Mouse (Mus musculus): Measurements from ENCODE around the gene Trim63.

DNA sequence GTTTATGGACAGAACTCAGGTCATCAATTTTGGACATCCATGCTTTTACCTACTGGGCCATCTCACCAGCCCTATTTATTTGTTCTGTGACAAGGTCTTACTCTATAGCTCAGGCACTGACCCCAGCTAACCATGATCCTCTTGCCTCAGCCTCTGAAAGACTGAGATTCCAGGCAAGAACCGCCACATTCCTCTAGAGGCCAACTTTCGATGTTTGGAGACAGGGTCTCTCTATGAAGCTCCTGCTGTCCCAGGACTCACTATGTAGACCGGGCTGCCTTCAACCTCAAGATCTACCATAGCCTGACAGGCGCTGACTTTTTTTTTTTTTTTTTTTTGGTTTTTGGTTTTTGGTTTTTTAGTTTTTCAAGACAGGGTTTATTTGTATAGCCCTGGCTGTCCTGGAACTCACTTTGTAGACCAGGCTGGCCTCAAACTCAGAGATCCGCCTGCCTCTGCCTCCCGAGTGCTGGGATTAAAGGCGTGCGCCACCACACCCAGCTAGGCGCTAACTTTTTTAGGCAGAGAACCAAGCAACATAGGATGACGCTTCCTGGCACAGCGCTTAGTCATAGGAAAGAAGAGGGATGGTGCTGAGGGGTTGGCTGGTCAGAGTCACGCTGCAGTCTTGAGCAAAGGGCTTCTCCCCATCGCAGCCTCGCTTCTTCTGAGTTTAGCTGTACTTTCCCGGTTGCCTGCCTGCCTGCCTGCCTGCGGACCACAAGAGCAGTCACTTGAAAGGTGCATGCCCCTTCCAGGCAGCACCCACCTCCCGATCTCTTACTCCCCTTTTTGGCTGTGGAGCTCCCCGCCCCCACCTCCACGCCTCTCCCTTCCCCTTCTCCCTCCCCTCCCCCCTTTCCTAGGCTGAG lies 16.1 kb upstream of the Trim63 start:
- no peak for TF ChIP-seq CTCF (IDR thresholded peaks at IDR 0.05; ENCODE audit: extremely low read depth, insufficient read depth, low read length)
- no peak for TF ChIP-seq POLR2A (IDR thresholded peaks at IDR 0.05; ENCODE audit: extremely low read depth, insufficient read depth, low read length)

All from cortical plate, adult 2 months (tissue).